Mouse (Mus musculus): ENCODE data around the gene Olfr1487.

- TF ChIP-seq POLR2A (IDR thresholded peaks at IDR 0.05; ENCODE audit: insufficient read length, low read depth) (no peak), MAX (IDR thresholded peaks at IDR 0.05; ENCODE audit: low read depth) (no peak), TCF12 (IDR thresholded peaks at IDR 0.05; ENCODE audit: insufficient read depth, poor library complexity, severe bottlenecking) (no peak), MYOD1 (IDR thresholded peaks at IDR 0.05; ENCODE audit: control insufficient read depth in 1 of 3, insufficient read length in 2 of 3, low read depth in 2 of 3) (no peak), POLR2AphosphoS2 (IDR thresholded peaks at IDR 0.05; ENCODE audit: insufficient read length, low read depth) (no peak), E2F4 (IDR thresholded peaks at IDR 0.05; ENCODE audit: insufficient read depth) (no peak), MYOG (IDR thresholded peaks at IDR 0.05; ENCODE audit: control insufficient read depth in 1 of 3, insufficient read depth in 1 of 3, insufficient read length in 2 of 3, low read depth in 2 of 3) (no peak), USF1 (IDR thresholded peaks at IDR 0.05; ENCODE audit: low read depth) (no peak)
These were observed 33.6 kb downstream of the Olfr1487 start, which contains the start of gene Olfr1490 for GRCm38 (mm10) chr19:13650791-13651190.

All from myocyte (in vitro differentiated cells).